Mouse (Mus musculus): Measurements from ENCODE around the gene Phldb2. TPM values are rescaled to one million over a fixed set of nuclear protein-coding genes. Genes with fewer than 3 reads are reported as not detected.
A peak's percentile ranks its signal among the peaks of the same experiment; 100 is the strongest.

Gene Phldb2
- polyA plus RNA-seq, 1 experiment from 2014 or later: 35.2 TPM

GRCm38 (mm10) chr16:45942169-45942891, 11.1 kb downstream of the Phldb2 start:
- no peaks in the 10 kb centered on the region for H3K9me3 ChIP-seq
- H3K4me3 ChIP-seq (replicated peaks): no peak overlapping the region
- no peaks in the 10 kb centered on the region for H3K27me3 ChIP-seq
- 87% methylated on average over 8 of the region's 8 CpGs for WGBS
- ATAC-seq (ENCODE audit: low FRiP score): no peak
- 0 out of 2 replicates have a peak, but pooled peaks cover under 1% of the 10 kb centered on the region for H3K4me1 ChIP-seq
- no peak overlapping the region for H3K4me2 ChIP-seq
- no peak overlapping the region for H3K9ac ChIP-seq
- H3K27ac ChIP-seq: no peak overlapping the region
- no peaks in the 10 kb centered on the region for H3K36me3 ChIP-seq (replicated peaks)

DNA sequence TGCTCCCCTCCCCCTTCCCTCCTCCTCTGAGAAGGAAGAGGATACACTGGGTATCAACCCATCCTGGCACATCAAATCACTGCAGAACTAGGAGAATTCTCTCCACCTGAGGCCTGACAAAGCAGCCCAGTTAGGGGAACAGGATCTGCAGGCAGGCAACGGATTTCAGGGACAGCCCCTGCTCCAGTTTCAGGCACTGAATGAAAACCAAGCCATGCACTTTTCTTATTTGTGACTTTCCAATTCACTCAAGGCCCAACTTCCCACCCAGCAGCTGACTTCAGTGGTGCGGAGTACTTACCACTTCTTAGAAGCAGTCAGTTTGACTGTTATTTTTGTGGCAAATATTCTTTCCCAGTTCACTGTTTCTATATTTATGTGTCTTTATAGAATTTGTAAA, 12.7 kb downstream of the Phldb2 start:
- Histone ChIP-seq H3K27me3 (no peaks in the 10 kb centered on the region), H3K4me2 (no peak overlapping the region), H3K36me3 (replicated peaks) (no peaks in the 10 kb centered on the region), H3K4me1 (peaks cover 12% of the 10 kb centered on the region), H3K4me3 (replicated peaks) (no peak overlapping the region), H3K27ac (no peak overlapping the region), H3K9me3 (no peaks in the 10 kb centered on the region), H3K9ac (no peak overlapping the region)
- ATAC-seq (ENCODE audit: low FRiP score): no peak
- WGBS: 79% methylated on average over 2 of the region's 2 CpGs

DNA sequence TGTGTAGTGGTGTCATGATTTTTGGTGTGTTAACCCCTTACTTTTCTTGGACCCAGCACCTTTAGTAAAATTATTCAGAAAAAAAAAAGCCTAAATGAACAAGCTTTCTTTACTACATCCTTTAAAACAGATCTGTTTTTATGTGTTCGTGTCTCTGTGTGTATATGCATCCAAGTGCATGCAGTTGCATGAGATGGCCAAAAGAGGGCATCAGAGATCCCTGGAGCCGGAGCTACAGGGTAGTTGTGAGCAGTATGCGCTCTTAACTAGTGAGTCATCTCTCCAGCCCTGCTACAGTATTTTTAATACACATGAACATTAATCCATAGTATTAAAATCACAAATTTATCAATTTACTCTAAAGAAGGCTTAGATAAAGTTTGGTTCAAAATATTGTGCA, 14.0 kb downstream of the Phldb2 start:
- Histone ChIP-seq H3K9me3 (no peaks in the 10 kb centered on the region), H3K4me2 (no peak overlapping the region), H3K9ac (no peak overlapping the region), H3K27ac (no peak overlapping the region), H3K4me3 (replicated peaks) (no peak overlapping the region), H3K4me1 (peaks cover 16% of the 10 kb centered on the region), H3K27me3 (no peaks in the 10 kb centered on the region), H3K36me3 (replicated peaks) (no peaks in the 10 kb centered on the region)
- WGBS: 93% methylated on average over 3 of the region's 3 CpGs
- ATAC-seq (ENCODE audit: low FRiP score): no peak

DNA sequence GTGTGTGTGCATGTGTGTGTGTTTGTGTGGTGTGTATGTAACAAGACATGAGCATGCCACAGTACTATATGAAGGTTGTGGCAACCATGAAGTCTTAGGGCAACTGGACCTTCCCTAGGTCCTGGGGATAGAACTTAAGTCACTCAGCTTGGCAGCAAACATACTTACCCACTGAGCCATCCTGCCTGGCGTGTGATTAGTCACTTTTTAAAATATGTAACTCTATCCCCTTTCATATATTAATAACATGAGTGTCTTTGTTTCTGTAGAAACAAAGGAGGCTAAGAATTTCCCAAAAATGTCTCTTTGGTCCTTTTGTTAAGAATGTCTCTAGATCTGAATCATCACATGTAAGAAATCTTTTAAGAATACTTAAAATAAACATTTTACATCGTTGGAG, 16.0 kb downstream of the Phldb2 start:
- peaks cover 16% of the 10 kb centered on the region for H3K4me1 ChIP-seq
- 74% methylated on average over 2 of the region's 2 CpGs for WGBS
- H3K4me2 ChIP-seq: no peak overlapping the region
- H3K4me3 ChIP-seq (replicated peaks): no peak overlapping the region
- no peak overlapping the region for H3K9ac ChIP-seq
- H3K36me3 ChIP-seq (replicated peaks): no peaks in the 10 kb centered on the region
- no peaks in the 10 kb centered on the region for H3K27me3 ChIP-seq
- ATAC-seq (ENCODE audit: low FRiP score): no peak
- 0 out of 2 replicates have a peak overlapping the region, but pooled peaks have one; percentile 21 for H3K27ac ChIP-seq
- H3K9me3 ChIP-seq: no peaks in the 10 kb centered on the region

DNA sequence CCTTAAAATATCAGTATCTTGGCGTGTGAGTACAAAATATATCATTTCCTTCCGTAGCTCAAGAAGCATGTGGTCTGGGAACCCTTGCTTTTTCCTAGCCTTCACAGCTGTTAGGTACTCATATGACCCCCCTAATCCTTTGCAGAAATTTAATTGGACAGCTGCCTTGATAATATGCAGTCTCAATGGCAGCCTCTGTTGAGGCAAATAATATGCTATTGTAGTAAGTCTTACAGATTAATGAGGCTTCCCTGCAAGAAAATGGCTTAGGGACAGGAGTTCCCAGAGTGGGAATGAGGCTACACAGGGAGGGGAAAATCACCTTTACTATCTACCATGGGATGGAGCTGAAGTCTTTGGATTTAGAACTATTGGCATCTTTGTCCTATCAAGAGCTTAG, 16.9 kb downstream of the Phldb2 start:
- peak; percentile 81; the same call in 1 of the 2 replicates for ATAC-seq (ENCODE audit: low FRiP score)
- H3K9me3 ChIP-seq: no peaks in the 10 kb centered on the region
- H3K36me3 ChIP-seq (replicated peaks): no peaks in the 10 kb centered on the region
- 14% methylated on average over 2 of the region's 2 CpGs for WGBS
- no peak overlapping the region for H3K4me3 ChIP-seq (replicated peaks)
- peak overlapping the region; percentile 59 for H3K27ac ChIP-seq
- peaks cover 16% of the 10 kb centered on the region for H3K4me1 ChIP-seq
- H3K9ac ChIP-seq: no peak overlapping the region
- H3K4me2 ChIP-seq: no peak overlapping the region
- H3K27me3 ChIP-seq: no peaks in the 10 kb centered on the region

GRCm38 (mm10) chr16:45935956-45936483, 17.4 kb downstream of the Phldb2 start:
- no peaks in the 10 kb centered on the region for H3K9me3 ChIP-seq
- no peaks in the 10 kb centered on the region for H3K27me3 ChIP-seq
- 51% methylated on average over 3 of the region's 3 CpGs for WGBS
- peak overlapping the region; percentile 59 for H3K27ac ChIP-seq
- ATAC-seq (ENCODE audit: low FRiP score): peak; percentile 48; the same call in 1 of the 2 replicates
- H3K4me1 ChIP-seq: peaks cover 16% of the 10 kb centered on the region
- H3K9ac ChIP-seq: no peak overlapping the region
- no peak overlapping the region for H3K4me3 ChIP-seq (replicated peaks)
- no peak overlapping the region for H3K4me2 ChIP-seq
- H3K36me3 ChIP-seq (replicated peaks): no peaks in the 10 kb centered on the region

GRCm38 (mm10) chr16:45934721-45935407, 18.5 kb downstream of the Phldb2 start:
- Histone ChIP-seq H3K9ac (no peak overlapping the region), H3K4me2 (no peak overlapping the region), H3K4me1 (peaks cover 16% of the 10 kb centered on the region), H3K27me3 (no peaks in the 10 kb centered on the region), H3K36me3 (replicated peaks) (no peaks in the 10 kb centered on the region), H3K27ac (0 out of 2 replicates have a peak overlapping the region, but pooled peaks have one; percentile 0), H3K9me3 (no peaks in the 10 kb centered on the region), H3K4me3 (replicated peaks) (no peak overlapping the region)
- ATAC-seq (ENCODE audit: low FRiP score): no peak
- 47% methylated on average over 2 of the region's 2 CpGs for WGBS

GRCm38 (mm10) chr16:45930308-45930707, 23.1 kb downstream of the Phldb2 start:
- H3K4me2 ChIP-seq: no peak overlapping the region
- no peak overlapping the region for H3K4me3 ChIP-seq (replicated peaks)
- H3K4me1 ChIP-seq: 0 out of 2 replicates have a peak, but pooled peaks cover 3% of the 10 kb centered on the region
- no peaks in the 10 kb centered on the region for H3K36me3 ChIP-seq (replicated peaks)
- H3K27ac ChIP-seq: no peak overlapping the region
- WGBS: 93% methylated on average over 3 of the region's 3 CpGs
- no peaks in the 10 kb centered on the region for H3K27me3 ChIP-seq
- no peaks in the 10 kb centered on the region for H3K9me3 ChIP-seq
- ATAC-seq (ENCODE audit: low FRiP score): no peak
- no peak overlapping the region for H3K9ac ChIP-seq

- H3K27ac ChIP-seq: no peak overlapping the region
- H3K9me3 ChIP-seq: no peaks in the 10 kb centered on the region
- H3K4me2 ChIP-seq: no peak overlapping the region
- H3K9ac ChIP-seq: no peak overlapping the region
- 89% methylated on average over 4 of the region's 4 CpGs for WGBS
- no peak overlapping the region for H3K4me3 ChIP-seq (replicated peaks)
- H3K4me1 ChIP-seq: no peaks in the 10 kb centered on the region
- no peak for ATAC-seq (ENCODE audit: low FRiP score)
- no peaks in the 10 kb centered on the region for H3K27me3 ChIP-seq
- H3K36me3 ChIP-seq (replicated peaks): no peaks in the 10 kb centered on the region
These were observed 25.3 kb downstream of the Phldb2 start for GRCm38 (mm10) chr16:45928090-45928489.

GRCm38 (mm10) chr16:45927601-45928000, 25.8 kb downstream of the Phldb2 start:
- no peaks in the 10 kb centered on the region for H3K9me3 ChIP-seq
- H3K9ac ChIP-seq: no peak overlapping the region
- no peak overlapping the region for H3K4me3 ChIP-seq (replicated peaks)
- no peaks in the 10 kb centered on the region for H3K27me3 ChIP-seq
- H3K27ac ChIP-seq: no peak overlapping the region
- H3K36me3 ChIP-seq (replicated peaks): no peaks in the 10 kb centered on the region
- ATAC-seq (ENCODE audit: low FRiP score): no peak
- 79% methylated on average over 3 of the region's 3 CpGs for WGBS
- no peaks in the 10 kb centered on the region for H3K4me1 ChIP-seq
- H3K4me2 ChIP-seq: no peak overlapping the region

DNA sequence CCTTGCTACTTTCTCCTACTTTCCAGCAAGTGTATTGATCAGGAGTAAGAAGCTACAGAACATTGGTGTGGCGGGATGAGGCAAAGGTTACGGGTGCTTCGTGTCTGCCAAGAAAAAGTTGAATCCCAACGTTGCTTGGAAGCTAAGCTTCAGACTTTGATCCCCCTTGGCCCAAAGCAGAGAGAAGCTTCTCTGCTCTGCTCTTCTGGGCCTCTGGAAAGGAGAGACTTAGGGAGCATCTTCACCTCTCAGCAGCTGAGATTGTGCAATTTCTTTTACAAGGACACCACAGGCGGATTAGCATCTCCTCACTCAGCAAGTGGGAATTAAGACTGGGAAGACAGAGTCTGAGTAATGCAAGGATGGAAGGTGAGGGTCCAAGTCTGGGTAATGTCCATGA, 26.5 kb downstream of the Phldb2 start:
- no peak overlapping the region for H3K4me3 ChIP-seq (replicated peaks)
- no peak overlapping the region for H3K4me2 ChIP-seq
- H3K9ac ChIP-seq: no peak overlapping the region
- no peak for ATAC-seq (ENCODE audit: low FRiP score)
- no peak overlapping the region for H3K27ac ChIP-seq
- no peaks in the 10 kb centered on the region for H3K9me3 ChIP-seq
- no peaks in the 10 kb centered on the region for H3K27me3 ChIP-seq
- 86% methylated on average over 5 of the region's 5 CpGs for WGBS
- H3K36me3 ChIP-seq (replicated peaks): no peaks in the 10 kb centered on the region
- no peaks in the 10 kb centered on the region for H3K4me1 ChIP-seq

DNA sequence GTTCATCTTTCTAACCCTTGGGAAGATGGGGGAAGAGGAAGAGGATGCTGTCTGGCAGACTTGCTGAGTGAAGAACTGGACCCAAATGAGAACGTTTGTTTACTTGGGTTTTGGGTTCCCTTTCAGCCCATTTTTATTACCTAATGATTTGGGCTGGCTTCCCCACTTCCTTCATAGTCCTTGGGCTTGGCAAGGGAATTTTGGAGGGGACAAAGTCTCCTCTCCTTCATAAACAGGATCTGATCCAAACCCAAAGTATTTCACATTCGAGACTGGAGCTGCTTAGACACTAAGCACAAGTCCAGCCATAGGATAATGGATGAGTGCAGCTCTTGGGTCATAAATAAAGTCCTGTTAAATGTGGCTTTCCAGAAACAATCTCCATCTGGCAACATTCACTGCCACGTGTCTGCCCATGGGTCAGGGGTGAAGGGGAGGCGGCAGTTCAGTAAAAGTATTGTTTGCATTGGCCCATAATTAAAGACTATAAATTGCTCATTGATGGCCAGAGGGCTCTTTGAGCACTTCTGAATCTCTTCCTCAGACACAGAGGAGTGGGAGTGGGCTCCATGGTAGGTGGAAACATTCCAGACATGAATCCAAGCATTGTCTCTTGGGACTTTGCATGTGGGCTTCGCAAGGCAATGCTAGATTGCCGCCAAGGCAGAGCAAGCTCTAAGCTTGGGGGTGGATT, 29.5 kb downstream of the Phldb2 start:
- H3K36me3 ChIP-seq (replicated peaks): no peaks in the 10 kb centered on the region
- H3K27ac ChIP-seq: no peak overlapping the region
- H3K27me3 ChIP-seq: no peaks in the 10 kb centered on the region
- no peaks in the 10 kb centered on the region for H3K9me3 ChIP-seq
- H3K4me1 ChIP-seq: no peaks in the 10 kb centered on the region
- H3K9ac ChIP-seq: no peak overlapping the region
- WGBS: 82% methylated on average over 6 of the region's 6 CpGs
- H3K4me2 ChIP-seq: no peak overlapping the region
- ATAC-seq (ENCODE audit: low FRiP score): no peak
- H3K4me3 ChIP-seq (replicated peaks): no peak overlapping the region

All from forebrain, embryonic 12.5 days (tissue).